Mouse (Mus musculus): ENCODE data around the gene Olfr1219. TPM values are rescaled to one million over a fixed set of nuclear protein-coding genes. Genes with fewer than 3 reads are reported as not detected.

The Olfr1219 gene
- polyA plus RNA-seq (2015; fragmentation: Nextera tagmentation; extraction: Ambion mirVana): not detected in 2 replicates

GRCm38 (mm10) chr2:89083413-89083812 lies at the start of gene Olfr1219:
Gene Olfr1219, minus strand, starts transcription at chr2:89083513.

GRCm38 (mm10) chr2:89132954-89133353 lies 49.6 kb upstream of the Olfr1219 start, which contains the start of gene Olfr1222:
Gene Olfr1222, minus strand, starts transcription at chr2:89133054.

GRCm38 (mm10) chr2:89117183-89117582 lies 33.9 kb upstream of the Olfr1219 start, which contains the start of gene Olfr1221:
Gene Olfr1221, minus strand, starts transcription at chr2:89117283.

DNA sequence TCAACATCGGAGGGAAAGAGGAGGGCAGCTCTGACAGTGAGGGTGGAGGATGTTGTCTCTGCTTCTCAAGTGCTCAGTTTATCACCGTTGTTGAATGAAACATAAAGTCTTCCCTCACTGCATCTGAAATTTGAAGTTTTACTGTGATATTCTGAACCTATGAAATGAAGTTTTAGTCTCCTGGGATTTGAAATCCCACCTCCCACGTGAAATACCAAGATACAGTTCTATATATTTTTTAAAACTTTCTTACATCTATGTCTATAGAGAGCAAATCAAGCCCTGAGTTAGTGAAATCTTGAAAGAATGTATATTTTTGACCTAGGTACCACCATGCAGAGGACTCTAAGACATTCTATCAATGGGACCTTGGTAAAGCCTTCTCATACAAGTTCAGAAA lies 23.4 kb upstream of the Olfr1219 start, which contains the start of gene Olfr1220:
Gene Olfr1220, minus strand, starts transcription at position 101 of the 400 bp plus-strand sequence.

GRCm38 (mm10) chr2:89061087-89061486 lies 22.2 kb downstream of the Olfr1219 start, which contains the start of gene Olfr1218:
Gene Olfr1218, minus strand, starts transcription at chr2:89061187.

GRCm38 (mm10) chr2:89031965-89032364 lies 51.3 kb downstream of the Olfr1219 start, which contains the start of gene Olfr1217:
Gene Olfr1217, minus strand, starts transcription at chr2:89032065.

Other genes with a start within 250 kb of the Olfr1219 start
- gene Olfr1204, start 234.2 kb downstream of the Olfr1219 start, polyA plus RNA-seq (2015; fragmentation: Nextera tagmentation; extraction: Ambion mirVana): not detected in 2 replicates
- gene Olfr1206, start 220.3 kb downstream of the Olfr1219 start, polyA plus RNA-seq (2015; fragmentation: Nextera tagmentation; extraction: Ambion mirVana): not detected in 2 replicates
- not detected in 2 replicates for gene Olfr1208, start 181.2 kb downstream of the Olfr1219 start, polyA plus RNA-seq (2015; fragmentation: Nextera tagmentation; extraction: Ambion mirVana)
- not detected in 2 replicates for gene Olfr1209, start 168.4 kb downstream of the Olfr1219 start, polyA plus RNA-seq (2015; fragmentation: Nextera tagmentation; extraction: Ambion mirVana)
- not detected in 2 replicates for gene Olfr1211, start 145.4 kb downstream of the Olfr1219 start, polyA plus RNA-seq (2015; fragmentation: Nextera tagmentation; extraction: Ambion mirVana)
- gene Olfr1212, start 129.5 kb downstream of the Olfr1219 start, polyA plus RNA-seq (2015; fragmentation: Nextera tagmentation; extraction: Ambion mirVana): not detected in 2 replicates
- not detected in 2 replicates for gene Gm13762, start 103.2 kb downstream of the Olfr1219 start, polyA plus RNA-seq (2015; fragmentation: Nextera tagmentation; extraction: Ambion mirVana)
- not detected in 2 replicates for gene Olfr1214, start 90.9 kb downstream of the Olfr1219 start, polyA plus RNA-seq (2015; fragmentation: Nextera tagmentation; extraction: Ambion mirVana)
- gene Olfr1215, start 76.5 kb downstream of the Olfr1219 start, polyA plus RNA-seq (2015; fragmentation: Nextera tagmentation; extraction: Ambion mirVana): not detected in 2 replicates
- not detected in 2 replicates for gene Olfr1216, start 65.2 kb downstream of the Olfr1219 start, polyA plus RNA-seq (2015; fragmentation: Nextera tagmentation; extraction: Ambion mirVana)
- not detected in 2 replicates for gene Olfr1217, start 51.4 kb downstream of the Olfr1219 start, polyA plus RNA-seq (2015; fragmentation: Nextera tagmentation; extraction: Ambion mirVana)
- not detected in 2 replicates for gene Olfr1218, start 22.3 kb downstream of the Olfr1219 start, polyA plus RNA-seq (2015; fragmentation: Nextera tagmentation; extraction: Ambion mirVana)
- gene Olfr1220, start 23.3 kb upstream of the Olfr1219 start, polyA plus RNA-seq (2015; fragmentation: Nextera tagmentation; extraction: Ambion mirVana): not detected in 2 replicates
- not detected in 2 replicates for gene Olfr1221, start 33.8 kb upstream of the Olfr1219 start, polyA plus RNA-seq (2015; fragmentation: Nextera tagmentation; extraction: Ambion mirVana)
- gene Olfr1222, start 49.5 kb upstream of the Olfr1219 start, polyA plus RNA-seq (2015; fragmentation: Nextera tagmentation; extraction: Ambion mirVana): not detected in 2 replicates
- not detected in 2 replicates for gene Olfr1223, start 68.0 kb upstream of the Olfr1219 start, polyA plus RNA-seq (2015; fragmentation: Nextera tagmentation; extraction: Ambion mirVana)
- not detected in 2 replicates for gene Olfr1224-ps1, start 80.6 kb upstream of the Olfr1219 start, polyA plus RNA-seq (2015; fragmentation: Nextera tagmentation; extraction: Ambion mirVana)
- gene Olfr1225, start 91.2 kb upstream of the Olfr1219 start, polyA plus RNA-seq (2015; fragmentation: Nextera tagmentation; extraction: Ambion mirVana): not detected in 2 replicates
- gene Olfr1226, start 116.5 kb upstream of the Olfr1219 start, polyA plus RNA-seq (2015; fragmentation: Nextera tagmentation; extraction: Ambion mirVana): not detected in 2 replicates
- not detected in 2 replicates for gene Olfr1228, start 170.5 kb upstream of the Olfr1219 start, polyA plus RNA-seq (2015; fragmentation: Nextera tagmentation; extraction: Ambion mirVana)
- gene Olfr1229, start 204.5 kb upstream of the Olfr1219 start, polyA plus RNA-seq (2015; fragmentation: Nextera tagmentation; extraction: Ambion mirVana): not detected in 2 replicates
- gene Olfr1230, start 213.8 kb upstream of the Olfr1219 start, polyA plus RNA-seq (2015; fragmentation: Nextera tagmentation; extraction: Ambion mirVana): not detected in 2 replicates
- not detected in 2 replicates for gene Olfr1231, start 223.6 kb upstream of the Olfr1219 start, polyA plus RNA-seq (2015; fragmentation: Nextera tagmentation; extraction: Ambion mirVana)
- gene Olfr1232, start 246.2 kb upstream of the Olfr1219 start, polyA plus RNA-seq (2015; fragmentation: Nextera tagmentation; extraction: Ambion mirVana): not detected in 2 replicates

All from skeletal muscle tissue, postnatal 0 days (tissue).